Mouse (Mus musculus): ENCODE measurements at regions not wholly inside any gene's neighbourhood (a gene's known extent, or its start where the extent isn't known, plus 50 kb on each side); places are given as distances from the start of the nearest gene placed in this dataset.

GRCm38 (mm10) chr17:15157693-15158333, 116.5 kb upstream of the Gm3448 start:
- TF ChIP-seq CHD2 (IDR thresholded peaks at IDR 0.05; ENCODE audit: low read depth, low read length), result no peak
- TF ChIP-seq MAFK (IDR thresholded peaks at IDR 0.05; ENCODE audit: insufficient read depth, low read depth, low read length), result no peak
